Mouse (Mus musculus): Measurements from ENCODE around the gene Cdk5.

DNA sequence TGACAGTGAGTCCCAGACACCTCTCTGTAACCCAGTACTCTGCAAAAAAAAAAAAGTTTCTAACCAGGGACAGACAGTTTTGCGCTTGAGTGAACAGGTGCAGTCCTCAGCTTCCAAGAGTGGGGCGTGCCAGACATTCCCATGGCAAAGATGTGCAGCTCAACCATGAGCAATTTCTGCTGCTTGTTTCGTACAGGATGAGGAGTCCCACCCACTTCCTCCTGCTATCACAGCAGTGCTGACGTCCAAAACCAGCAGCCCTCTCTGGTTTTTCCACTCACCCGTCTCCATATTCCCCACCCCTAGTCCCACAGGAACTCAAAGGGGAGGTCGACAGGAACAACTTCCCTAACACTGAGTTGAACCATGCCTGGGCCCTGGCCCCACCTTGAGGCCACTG is 38.9 kb downstream of the Cdk5 start:
- TF ChIP-seq CTCF (IDR thresholded peaks at IDR 0.05), result peak; percentile 39
- TF ChIP-seq EP300 (IDR thresholded peaks at IDR 0.05), result peak; percentile 74
